Mouse (Mus musculus): ENCODE data around the gene Anxa8.

The Anxa8 gene

DNA sequence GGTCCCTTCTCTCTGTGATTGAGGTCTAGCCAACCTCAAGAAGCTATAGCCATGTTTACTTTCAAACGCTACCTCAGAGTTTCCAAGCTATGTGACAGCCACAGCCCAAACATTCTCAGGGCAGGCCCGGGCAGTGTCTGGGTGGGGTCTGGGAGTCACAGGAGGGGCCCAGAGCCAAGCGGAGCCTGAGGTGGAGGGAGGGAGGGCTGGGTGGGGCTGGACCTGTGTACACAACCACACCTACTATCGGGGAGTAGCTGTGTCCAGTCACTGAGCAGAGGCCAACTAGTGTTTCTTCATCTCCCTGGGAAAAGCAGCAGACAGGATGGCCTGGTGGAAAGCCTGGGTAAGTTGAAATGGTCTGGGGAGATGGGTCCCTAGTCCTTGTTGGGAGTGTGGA, at the start of gene Anxa8:
Gene Anxa8, plus strand, starts transcription at position 251 of the 400 bp plus-strand sequence.
- DNase-seq (ENCODE audit: inconsistent age in 2 of 2, low spot score in 1 of 2), result no peak

DNA sequence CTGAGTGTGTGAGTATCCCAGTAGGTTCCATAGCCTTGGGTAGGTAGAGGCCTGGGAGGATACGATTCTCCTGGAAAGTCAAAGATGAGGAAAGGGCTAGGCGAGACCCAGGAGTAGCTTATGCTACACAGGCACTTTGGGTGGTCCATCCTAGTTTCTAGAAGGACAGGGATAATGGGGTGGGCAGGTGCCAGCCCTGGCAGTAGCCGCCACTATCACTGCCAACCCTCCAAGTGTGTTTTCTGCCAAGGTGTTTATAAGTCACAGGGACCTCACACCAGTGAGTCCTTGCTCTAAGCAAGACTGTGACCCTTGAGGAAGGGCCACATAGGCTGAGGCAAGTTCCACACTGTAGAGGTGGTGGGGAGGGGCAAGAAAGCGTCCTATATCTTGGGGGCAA, 44.5 kb upstream of the Anxa8 start:
- DNase-seq (ENCODE audit: inconsistent age in 2 of 2, low spot score in 1 of 2), result no peak

DNA sequence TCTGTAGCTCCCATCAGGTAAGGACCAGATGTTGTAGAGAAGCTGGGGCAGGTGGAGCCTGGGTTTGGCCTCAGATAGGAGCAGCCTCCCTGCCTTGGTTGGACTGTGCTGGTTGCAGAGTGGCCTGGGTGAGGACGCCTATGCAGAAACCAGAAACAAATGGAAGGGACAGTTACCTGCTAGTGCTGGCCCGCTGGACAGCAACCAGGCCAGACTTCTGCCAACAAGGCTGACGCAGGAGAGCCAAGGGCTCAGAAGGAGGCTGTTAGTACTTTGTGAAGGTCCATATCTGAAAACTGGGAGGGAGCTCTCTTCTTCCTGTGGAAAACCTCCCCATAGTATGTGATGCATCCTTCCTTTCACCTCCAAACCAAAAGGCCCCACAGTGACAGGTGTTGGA, 42.4 kb upstream of the Anxa8 start:
- DNase-seq (ENCODE audit: inconsistent age in 2 of 2, low spot score in 1 of 2), result no peak

DNA sequence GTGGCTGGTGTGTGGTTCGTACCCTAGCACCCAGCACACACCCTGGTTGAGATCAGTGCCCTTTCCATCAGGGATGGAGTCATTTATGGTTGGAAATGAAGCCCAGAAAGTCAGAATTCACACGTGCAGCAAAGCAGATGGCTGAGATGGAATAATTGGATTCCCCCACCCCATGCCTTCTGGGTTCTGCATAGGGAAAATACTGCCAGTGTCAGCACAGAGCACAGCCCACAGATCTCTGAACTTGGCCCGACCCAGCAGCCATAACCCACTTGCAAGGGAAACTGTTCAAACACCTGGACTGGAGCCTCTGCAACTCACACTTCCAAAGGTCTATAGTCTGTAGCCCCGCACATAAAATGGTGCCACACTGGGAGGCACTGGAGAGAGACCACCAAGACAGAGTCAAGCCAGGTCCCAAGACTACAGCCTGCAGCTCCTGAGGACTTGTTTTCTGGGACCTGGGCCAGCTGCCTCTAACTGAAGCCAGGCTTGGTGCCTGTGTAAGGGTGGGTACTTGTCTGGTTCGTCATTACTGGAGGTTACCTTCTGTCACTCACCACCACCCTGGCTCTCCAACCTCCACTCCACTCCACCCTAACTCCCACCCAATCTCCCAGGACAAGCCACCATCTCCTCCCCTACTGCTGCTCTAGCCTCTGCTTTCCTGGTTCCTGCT, 35.5 kb upstream of the Anxa8 start:
- DNase-seq (ENCODE audit: inconsistent age in 2 of 2, low spot score in 1 of 2), result no peak

DNA sequence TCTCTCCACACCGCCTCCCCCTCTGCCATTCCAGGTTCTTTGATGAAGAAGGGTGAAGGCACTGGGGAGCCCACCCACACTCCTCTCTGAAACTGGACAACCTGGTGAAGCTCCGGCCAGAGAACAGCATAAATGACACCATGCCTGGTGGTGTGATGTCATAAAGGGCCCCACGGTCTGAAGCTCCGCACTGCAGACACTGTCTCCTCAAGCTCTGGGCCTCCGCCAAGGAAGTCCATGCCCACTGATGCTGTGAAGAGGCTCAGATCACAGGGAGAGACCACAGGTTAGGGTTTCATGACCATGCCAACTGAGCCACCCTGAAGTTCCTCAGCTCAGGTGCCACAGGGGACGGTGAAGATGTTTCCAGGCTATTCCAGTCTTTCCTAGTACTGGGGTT, 33.3 kb upstream of the Anxa8 start, which contains the start of gene Antxrl:
Gene Antxrl, plus strand, starts transcription at position 192 of the 400 bp plus-strand sequence.
- no peak for DNase-seq (ENCODE audit: inconsistent age in 2 of 2, low spot score in 1 of 2)

DNA sequence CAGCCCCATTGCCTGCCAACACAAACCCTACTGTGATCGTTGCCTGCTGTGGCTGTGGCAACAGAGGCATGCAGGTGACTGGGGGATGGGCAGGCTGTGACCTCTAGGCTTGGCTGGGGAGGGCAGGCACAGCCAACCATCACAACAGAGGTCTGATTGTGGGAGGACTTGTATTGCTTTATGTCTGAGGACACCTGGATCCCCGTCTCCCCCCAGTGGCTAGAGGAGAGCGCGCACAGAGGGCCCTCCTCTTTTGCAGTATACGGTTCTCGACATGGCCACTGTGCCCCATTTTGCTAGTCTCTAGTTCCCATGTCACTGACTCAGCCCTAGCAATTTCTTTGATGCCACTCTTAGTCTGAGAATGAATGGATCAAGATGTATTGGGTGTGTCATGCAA, 14.1 kb upstream of the Anxa8 start:
- DNase-seq (ENCODE audit: inconsistent age in 2 of 2, low spot score in 1 of 2), result no peak

DNA sequence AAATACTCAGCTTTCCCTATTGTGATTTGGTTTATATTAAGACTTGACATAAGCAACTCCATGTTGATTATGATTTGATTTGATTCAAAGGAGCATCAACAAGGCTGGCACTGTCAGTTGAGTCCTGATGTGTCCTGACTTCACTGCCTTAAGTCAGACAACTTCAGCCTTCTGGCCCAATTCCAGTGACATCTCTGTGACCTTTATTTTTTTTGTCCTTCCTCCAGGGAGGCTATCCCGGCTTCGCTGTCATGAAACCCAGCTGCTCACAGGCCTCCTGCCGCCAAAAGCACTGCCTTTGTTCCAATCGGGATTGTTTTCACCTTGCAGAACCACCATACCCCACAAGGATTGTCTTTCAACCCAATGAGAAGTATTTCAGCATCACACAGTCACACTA, 10.4 kb upstream of the Anxa8 start:
- peak; percentile 11 to 60 for DNase-seq (ENCODE audit: inconsistent age in 2 of 2, low spot score in 1 of 2)

DNA sequence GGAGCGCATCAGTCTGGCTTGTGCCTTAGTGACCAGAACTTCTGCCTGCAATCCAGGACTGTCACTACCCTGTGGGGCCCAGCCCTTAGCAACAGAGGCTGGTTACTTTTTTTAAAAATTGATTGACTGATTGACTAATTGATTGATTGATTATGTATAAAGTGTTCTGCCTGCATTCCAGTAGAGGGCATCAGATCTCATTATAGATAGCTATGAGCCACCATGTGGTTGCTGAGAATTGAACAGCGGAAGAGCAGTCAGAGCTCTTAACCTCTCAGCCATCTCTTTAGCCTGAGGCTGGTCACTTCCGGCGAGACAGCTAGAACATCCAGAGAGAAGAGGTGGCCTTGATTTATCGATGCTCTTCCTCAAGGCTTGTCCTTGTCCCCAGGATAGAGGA, 8.6 kb upstream of the Anxa8 start:
- DNase-seq (ENCODE audit: inconsistent age in 2 of 2, low spot score in 1 of 2), result no peak

DNA sequence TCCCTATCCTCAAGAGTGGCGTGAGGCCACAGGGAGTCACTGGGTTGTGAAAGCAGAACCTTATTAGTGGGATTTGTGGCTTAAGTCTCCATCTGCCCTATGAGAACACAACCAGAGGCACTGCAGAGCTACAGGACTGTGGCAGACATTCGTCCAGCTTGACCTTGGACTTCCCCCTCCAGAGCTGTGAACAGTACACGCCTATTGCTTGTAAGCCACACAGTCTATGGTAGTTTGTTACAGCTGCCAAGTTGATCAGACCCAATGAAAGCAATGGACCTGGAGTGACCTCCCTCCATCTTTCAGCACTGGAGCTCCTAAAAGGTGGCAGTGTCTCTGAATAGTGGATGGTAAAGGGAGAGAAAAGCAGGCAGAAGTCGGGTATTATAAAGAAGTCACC, 7.5 kb upstream of the Anxa8 start:
- DNase-seq (ENCODE audit: inconsistent age in 2 of 2, low spot score in 1 of 2), result no peak

DNA sequence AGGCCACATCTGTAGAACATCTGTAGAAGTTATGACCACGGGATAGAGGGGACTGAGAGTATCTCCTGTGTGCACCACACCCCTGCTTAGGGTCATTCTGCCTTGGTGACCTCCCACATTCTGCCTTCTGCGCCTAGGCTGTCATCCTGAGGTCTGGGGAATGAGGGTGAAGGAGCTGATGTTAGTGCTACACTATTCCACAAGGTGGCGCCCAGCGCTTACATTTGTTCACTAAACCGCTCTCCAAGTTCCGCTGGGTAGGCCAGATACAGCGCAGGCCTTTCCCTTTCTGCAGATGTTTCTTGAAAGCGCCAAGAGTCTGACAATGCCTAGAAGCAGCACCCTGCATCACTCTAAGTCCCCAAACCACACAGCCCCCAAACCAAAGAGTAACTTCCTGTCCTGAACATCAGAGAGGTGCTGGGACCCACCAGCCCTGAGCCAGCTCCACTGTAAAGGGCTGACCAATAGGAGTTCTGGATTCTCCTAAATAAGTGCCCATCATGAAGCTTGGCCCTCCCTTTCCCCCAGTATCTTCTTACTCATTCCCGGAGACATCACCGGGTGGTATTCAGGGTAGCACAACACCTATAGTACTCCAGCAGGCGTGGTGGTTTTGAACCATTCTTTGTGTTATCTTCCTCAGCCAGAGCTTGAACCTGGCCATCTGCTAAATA, 5.3 kb upstream of the Anxa8 start:
- peak; percentile 57 to 88 for DNase-seq (ENCODE audit: inconsistent age in 2 of 2, low spot score in 1 of 2)

DNA sequence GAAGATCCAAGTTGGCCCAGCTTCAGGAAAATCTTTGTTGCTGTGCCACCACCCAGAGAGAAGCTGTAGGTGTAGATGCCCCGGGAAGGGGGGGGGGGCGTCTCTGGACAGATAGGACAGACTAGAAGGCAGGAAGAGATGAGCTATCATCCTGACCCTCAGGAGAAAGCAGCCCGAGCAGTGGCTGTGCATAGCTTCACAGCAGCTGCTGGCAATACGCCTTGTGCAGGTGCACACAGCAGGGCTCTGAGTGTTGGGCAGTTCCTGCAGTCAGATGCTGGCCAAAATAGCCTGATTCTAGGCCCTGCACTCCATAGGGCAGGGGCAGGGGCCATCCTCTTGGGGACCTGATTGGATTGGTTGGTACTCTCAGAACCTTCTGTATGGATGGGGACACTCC, 1.0 kb downstream of the Anxa8 start:
- no peak for DNase-seq (ENCODE audit: inconsistent age in 2 of 2, low spot score in 1 of 2)

DNA sequence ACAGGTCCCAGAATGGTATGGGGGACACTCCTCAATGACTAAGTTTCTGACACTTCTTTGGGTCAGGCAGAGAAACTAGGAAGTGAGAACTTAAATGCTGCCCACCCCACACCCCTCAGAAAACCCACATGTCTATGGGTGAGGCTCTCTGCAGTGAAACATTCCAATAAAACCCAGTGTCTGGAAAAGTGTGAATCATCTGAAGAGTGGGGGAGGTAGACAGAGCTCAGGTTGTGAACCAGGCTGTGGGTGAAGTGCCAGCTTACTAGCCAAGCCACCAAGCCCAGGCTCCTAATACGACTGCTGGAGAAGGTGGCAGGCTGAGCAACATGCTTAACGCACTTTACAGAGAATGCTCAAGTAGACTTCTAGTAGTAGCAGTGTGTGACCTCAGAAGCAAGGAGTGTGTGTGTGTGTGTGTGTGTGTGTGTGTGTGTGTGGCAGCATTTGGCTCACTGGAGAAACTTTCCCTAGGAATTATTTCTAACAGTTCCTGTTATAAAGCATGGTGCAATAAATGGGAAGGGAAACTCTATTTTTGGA, 2.1 kb downstream of the Anxa8 start:
- DNase-seq (ENCODE audit: inconsistent age in 2 of 2, low spot score in 1 of 2), result no peak

DNA sequence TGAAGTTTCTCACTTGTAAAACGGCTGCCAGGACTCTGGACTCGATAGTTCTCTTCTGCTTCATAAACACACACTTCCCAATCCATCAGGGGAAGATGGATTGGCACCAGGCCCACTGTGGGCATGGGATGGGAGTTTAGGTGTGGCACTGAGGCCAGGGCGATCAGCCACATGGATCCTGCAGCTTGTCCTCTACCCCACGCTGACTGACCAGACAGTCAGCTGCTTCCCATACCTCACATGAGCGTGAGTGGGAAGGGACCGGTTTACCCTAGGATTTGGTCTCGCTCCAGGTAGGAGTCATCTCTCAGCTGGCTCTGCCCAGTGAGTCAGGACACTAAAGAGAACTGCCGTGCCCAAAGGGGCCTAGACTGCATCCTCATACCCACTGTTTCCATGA, 4.0 kb downstream of the Anxa8 start:
- DNase-seq (ENCODE audit: inconsistent age in 2 of 2, low spot score in 1 of 2), result no peak

DNA sequence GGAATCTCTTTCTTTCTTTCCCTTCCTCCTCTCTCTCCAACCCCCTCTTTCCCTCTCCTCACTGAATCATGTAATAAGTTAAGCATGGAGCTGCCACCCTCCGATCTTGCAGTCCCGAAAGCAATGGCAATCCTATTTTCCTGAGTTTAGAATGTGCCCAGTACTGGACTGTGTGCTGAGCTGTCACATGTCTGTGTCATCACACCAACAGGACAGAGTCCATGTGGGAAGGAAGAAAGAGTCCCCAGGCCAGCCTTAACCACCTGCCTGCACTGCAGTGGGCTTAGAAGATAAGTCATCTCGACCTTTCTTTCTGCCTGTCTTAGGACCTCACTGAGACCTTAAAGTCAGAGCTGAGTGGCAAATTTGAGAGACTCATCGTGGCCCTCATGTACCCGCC, 5.7 kb downstream of the Anxa8 start:
- DNase-seq (ENCODE audit: inconsistent age in 2 of 2, low spot score in 1 of 2), result no peak

DNA sequence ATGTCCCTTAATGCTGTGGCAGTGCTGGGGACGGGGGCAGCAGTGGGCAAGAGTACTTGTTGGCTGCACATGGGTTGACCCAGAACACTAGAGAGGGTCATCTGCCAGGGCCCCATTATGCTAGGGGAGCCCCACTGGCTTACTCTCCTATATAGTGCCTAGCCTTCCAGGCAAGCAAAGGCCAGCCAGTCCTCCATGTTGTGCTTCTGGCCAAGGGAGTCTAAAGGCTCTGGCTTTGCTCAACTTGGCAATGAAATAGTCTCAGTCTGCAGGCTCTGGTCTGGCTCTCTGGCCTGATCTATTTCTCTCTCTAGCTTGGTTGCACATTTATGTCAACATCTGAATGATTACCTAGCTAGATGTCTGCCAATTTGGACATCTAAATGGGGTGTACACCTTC, 7.1 kb downstream of the Anxa8 start:
- no peak for DNase-seq (ENCODE audit: inconsistent age in 2 of 2, low spot score in 1 of 2)

DNA sequence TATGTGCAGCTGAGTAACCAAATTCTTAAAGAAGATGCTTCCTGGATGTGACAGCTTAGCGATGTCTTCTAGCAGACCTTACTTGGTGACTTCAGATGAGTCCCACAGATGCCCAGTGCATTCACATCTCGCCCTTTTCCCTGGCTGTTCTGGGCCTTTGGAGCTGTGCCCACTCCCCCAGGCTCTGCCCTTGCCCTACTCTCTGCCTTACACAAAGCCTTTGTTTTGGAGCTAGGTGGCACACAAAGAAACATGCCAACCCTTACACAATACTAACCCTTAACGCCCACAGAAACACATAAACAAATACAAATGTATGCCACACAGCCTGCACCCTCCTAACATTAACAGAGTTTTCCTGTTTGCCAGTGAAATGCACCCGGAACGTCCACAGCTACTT, 10.4 kb downstream of the Anxa8 start:
- DNase-seq (ENCODE audit: inconsistent age in 2 of 2, low spot score in 1 of 2), result no peak

DNA sequence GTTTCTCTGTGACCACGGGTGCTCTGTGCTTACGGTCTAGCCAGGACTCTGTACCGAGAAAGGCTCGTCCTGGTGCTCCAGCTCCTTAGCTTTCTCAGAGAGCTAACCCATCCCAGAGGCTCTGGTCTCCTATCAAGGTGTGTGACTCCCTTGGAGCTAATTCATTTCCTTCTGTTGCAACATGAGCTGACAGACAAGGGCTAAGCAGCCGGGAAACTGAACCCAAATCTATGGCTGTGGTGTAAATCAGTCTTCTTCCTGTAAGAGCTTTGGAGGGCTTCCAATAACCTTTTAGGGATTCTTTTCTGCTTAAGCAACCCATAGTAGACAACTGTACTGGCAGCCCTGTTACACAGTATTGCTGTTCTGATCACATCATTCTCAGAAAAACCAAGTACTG, 16.8 kb downstream of the Anxa8 start, which contains the start of gene A630023A22Rik:
Gene A630023A22Rik, minus strand, starts transcription at position 154 of the 400 bp plus-strand sequence.
- DNase-seq (ENCODE audit: inconsistent age in 2 of 2, low spot score in 1 of 2), result no peak

DNA sequence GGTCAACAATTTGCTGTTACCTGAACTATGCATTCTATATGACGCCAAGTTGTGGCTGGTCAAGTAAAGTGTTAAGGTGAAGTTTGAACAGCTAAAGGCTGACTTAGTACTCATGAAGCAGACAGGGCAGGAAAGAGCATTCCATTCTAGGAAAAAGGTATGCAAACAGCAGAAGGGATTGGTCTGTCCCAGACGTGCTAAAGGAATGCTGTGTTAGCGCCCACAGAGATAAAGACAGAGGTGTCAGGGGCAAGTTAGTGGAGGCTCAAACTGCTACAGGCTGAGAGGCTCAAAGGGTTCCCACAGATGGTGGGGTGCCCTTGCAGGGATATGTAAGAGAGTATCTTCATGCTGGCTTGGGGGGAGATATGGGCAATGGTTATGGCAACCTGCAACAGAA, 18.1 kb downstream of the Anxa8 start:
- DNase-seq (ENCODE audit: inconsistent age in 2 of 2, low spot score in 1 of 2), result no peak

DNA sequence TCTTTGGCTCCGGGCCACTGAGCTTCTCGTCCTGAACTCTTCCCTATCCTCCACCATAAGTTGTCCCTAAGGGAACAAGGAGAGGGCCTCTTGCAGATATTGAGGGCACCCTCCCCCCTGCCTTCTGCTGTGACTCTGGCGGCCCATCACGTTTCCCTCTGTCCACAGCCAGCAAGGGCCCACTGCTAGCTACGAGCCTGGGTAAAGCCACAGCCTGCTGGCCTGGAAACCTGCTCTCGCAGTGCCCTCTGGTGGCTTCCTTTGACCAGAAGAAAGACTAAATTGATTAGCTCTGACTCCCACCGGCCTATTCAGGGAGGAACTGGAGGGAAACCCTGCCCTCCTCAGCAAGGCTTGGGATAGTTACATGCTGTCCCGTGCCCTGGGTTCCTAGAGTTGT, 19.1 kb downstream of the Anxa8 start:
- DNase-seq (ENCODE audit: inconsistent age in 2 of 2, low spot score in 1 of 2), result peak; percentile 64 to 90

DNA sequence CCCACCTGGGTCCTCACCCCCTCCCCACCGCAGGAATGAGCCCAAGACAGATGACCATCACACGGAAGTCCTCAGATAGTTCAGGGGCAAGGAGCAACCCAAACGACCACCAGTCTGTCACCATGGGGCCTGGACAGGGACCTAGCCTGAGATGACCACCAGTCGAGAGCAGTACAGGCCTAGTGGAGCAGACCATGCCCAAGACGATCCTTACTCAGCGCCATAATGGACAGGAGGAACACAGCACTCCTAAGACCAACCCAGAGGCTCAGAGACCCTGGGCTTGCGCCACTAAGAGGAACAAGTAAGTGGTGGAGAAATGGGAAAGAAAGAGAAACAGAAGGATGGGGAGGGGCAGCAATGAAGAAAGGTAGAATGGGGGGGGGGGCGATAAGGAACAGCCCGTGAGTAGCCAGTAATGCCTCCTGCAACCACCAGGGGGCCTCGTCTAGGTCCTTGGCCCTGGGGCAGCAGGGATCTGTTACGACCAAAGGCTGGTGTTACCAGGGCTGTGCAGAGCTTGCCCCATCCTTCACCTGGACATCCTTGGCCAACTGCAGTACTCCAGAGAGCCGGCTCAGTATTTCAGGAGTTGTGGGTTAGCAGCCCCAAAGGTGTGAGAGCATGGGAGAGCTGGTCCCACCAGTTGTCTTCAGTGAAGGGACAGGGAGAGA, 20.7 kb downstream of the Anxa8 start:
- DNase-seq (ENCODE audit: inconsistent age in 2 of 2, low spot score in 1 of 2), result peak; percentile 47 to 80

DNA sequence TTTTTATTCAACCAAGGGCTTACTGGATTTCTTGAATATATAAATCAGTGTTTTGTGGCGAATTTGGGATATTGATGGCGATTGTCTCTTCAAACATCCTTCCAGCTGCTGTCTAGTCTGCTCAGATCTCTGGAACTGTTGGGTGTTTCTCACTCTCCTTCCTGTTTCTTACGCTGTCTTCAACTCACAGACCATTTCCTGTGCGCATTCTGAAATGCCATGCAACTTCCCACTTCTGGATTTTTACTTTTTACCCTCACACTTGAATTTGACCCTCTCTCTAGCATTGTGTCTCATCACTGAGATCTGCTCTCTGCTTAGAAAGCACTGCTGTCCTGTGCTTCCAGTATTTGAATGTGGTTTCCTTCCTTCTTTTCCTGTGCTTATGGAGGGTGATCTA, 21.8 kb downstream of the Anxa8 start:
- DNase-seq (ENCODE audit: inconsistent age in 2 of 2, low spot score in 1 of 2), result no peak

DNA sequence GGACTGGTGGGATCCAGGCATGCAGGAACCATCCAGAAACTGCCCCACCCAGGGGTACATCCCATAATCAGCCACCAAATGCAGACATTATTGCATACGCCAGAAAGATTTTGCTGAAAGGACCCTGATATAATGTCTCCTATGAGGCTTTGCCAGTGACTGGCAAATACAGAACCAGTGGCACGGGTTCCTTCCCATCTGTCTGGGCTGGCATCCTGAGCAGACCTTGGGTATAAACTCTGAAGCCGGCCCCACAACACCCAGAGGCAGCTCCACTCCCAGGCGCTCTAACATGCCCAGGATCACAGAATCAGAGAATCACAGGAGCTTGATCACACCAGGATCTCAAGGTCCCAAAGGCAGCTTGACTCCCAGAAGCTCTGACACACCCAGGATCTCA, 28.5 kb downstream of the Anxa8 start:
- DNase-seq (ENCODE audit: inconsistent age in 2 of 2, low spot score in 1 of 2), result no peak

Measured in adrenal gland, adult (tissue).